Mouse (Mus musculus): ENCODE data around the gene Plpp1.

- TF ChIP-seq POLR2A (IDR thresholded peaks at IDR 0.05; ENCODE audit: borderline replicate concordance, extremely low read depth, insufficient read depth, insufficient read length, poor library complexity, severe bottlenecking) = no peak
- TF ChIP-seq CTCF (IDR thresholded peaks at IDR 0.05; ENCODE audit: borderline replicate concordance, extremely low read depth, insufficient read depth, insufficient read length) = no peak
These were observed 13.6 kb upstream of the Plpp1 start for GRCm38 (mm10) chr13:112786942-112787533.
